Mouse (Mus musculus) heart, postnatal 14 days (tissue): ENCODE measurements around the gene Bcl2. TPM values are rescaled to one million over a fixed set of nuclear protein-coding genes. Genes with fewer than 3 reads are reported as not detected.
"Not testable (repeated sequence)": the region's sequence is repeated elsewhere in the genome, so short reads cannot be mapped to it uniquely, and the experiment has no call there.

Experiments used
- DNase-seq, 2 experiments: peaks; one replicate each; pipeline ENCODE4 v3.0.0; 2021 to 2022
- intact Hi-C: fragments of 180-260 bp; cut with DNase I; formaldehyde crosslinking; loops from one replicate; pipeline ENCODE4 v1.15.1; 2025
- total RNA-seq, 2 experiments: library from RNA; stranded (reverse); gene quantifications; 2 replicates each; pipeline ENCODE4 v1.2.3; 2021

Bcl2 gene
- total RNA-seq, 2 experiments from 2014 or later = 5.6 to 7.0 TPM

DNA sequence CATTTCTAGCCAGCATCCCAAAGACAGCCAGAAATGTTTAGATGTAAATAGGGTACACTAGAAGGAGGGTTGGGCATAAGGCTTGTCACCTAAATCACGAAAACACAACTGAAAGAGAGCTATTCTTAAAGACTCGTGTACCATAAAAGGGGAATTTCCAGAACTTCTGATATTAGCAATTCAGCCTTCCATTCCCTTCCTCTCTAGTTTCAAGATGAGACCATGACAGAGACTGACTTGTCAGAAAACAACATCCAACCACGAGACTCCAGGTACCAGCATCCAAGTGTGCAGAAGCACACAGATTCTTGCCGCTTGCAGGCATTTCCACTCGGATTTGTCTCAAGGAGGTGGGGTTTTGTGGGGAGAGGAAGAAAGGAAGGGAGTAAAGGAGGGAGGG lies 146.6 kb downstream of the Bcl2 start:
- DNase-seq = no peak
- intact Hi-C loops = no loop called here

DNA sequence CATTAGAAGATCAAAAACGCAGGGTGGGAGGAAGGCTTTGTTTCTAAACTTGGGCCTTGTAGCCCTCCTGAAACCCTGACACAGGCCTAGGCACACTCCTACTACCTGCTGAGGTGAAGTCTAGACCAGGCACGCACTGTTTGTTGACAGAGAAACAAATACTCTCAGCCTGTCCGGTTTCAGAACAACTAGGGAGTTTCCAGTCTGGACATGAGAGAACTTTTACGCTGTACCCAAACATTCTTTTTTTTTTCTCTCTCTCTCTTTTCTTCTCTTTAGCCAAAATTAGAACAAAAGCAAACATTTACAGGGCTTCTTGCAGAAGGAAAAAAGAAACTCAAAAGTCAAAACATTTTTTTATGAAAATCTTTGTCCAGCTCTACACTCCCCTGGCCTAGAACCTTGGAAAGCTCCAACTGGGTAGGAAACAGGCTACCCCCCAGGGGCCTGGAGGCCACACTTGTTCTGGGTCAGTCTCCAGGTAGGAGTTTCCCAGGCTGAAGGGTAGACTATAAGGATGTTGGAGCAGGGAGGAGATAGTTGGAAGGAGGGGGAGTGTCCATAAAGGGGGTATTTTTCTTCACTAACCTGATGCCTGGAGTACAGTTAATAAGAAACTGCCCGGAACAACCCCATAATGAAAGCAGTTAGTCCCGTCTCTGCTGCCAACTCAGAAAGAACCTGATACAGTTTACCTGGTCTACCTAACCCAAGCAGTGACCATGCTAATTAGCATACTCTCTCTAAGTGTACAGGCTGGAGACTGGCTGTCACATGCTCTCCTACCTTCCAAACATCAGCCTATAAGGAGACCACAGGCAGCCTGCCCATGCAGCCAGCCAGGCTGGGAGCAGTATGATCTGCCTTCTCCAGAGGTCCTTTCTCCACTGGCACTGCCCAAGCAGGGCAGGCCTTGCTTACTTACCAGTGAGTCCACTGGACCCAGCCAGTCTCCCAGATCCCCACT lies 147.7 kb downstream of the Bcl2 start:
- intact Hi-C loops = no loop called here
- no peak for DNase-seq

DNA sequence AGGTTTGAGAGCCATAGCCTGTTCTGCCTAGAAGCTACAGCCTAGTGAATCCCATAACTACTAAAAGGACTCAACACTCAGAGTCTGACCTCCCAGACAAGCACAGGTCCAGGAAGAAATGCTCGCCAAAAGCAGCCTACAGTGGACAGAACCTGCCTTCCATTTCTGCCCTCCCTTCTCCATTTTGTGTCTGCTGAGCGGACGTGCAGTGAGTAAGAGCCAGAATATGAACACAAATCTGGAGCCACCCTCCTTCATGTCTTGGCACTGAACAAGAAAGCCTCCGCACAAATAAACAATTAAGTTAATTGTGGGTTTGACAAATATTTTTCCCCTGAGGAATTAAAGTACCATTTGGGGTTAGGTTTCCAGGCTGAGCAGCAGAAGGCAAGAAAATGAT lies 148.8 kb downstream of the Bcl2 start:
- intact Hi-C loops = no loop called here
- DNase-seq = no peak

DNA sequence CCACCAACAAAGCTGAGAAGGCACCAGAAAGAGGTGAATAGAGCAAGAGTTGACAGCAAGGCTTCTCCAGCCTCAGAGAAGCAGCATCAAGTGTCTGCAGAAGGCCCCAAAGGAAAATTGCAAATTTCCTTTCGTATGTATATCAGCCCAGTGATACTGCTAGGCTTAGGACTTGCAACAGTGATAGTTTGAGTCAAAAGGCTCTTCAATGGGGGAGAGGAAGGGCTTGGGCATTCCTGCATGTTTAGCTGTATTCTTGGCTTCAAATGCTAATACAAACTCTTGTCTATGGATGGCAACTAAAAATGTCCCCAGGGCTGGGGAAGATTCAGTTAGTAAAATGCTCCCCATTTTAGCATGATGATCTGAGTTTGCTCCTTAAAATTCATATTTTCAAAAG lies 149.6 kb downstream of the Bcl2 start:
- no peak for DNase-seq
- intact Hi-C loops = no loop called here

- intact Hi-C loops = no loop called here
- DNase-seq = no peak
Observed at GRCm38 (mm10) chr1:106562751-106563150, 151.3 kb downstream of the Bcl2 start.

DNA sequence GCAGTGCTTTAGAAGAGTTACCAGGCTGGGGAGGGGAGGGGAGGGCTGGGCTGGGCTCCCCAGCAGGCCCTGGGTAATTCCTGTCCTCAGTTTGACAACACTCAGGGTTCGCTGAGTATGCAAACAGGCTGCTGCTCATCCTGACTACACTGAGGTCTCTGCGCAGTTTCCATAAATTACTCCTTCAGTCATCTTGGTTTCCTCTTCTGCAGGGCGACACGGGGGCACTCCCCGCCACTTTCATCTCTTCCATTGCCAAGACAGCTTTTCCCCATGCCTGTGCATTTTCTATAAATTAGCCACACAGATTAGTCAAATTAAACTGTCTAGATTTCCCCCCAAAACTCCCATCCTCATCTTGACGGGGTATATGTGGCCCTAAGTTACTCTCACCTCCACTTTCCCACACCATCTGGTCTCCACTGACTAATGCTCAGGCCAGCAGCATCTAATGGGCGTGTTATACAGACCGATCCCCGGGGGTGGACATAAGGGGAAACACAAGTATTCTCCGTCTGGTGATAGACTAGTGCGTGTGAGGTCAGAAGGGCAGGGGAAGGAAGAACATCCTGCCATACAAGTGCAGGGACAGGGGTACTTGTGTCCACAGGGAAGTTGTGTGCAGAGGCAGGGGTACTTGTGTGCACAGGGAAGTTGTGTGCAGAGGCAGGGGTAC lies 152.9 kb downstream of the Bcl2 start:
- intact Hi-C loops = no loop called here
- no peak for DNase-seq

GRCm38 (mm10) chr1:106560105-106560504 lies 154.0 kb downstream of the Bcl2 start:
- intact Hi-C loops = no loop called here
- DNase-seq = no peak

GRCm38 (mm10) chr1:106559116-106559605 lies 154.9 kb downstream of the Bcl2 start:
- no peak for DNase-seq
- intact Hi-C loops = no loop called here

GRCm38 (mm10) chr1:106555498-106556168 lies 158.4 kb downstream of the Bcl2 start:
- no peak for DNase-seq
- intact Hi-C loops = no loop called here

DNA sequence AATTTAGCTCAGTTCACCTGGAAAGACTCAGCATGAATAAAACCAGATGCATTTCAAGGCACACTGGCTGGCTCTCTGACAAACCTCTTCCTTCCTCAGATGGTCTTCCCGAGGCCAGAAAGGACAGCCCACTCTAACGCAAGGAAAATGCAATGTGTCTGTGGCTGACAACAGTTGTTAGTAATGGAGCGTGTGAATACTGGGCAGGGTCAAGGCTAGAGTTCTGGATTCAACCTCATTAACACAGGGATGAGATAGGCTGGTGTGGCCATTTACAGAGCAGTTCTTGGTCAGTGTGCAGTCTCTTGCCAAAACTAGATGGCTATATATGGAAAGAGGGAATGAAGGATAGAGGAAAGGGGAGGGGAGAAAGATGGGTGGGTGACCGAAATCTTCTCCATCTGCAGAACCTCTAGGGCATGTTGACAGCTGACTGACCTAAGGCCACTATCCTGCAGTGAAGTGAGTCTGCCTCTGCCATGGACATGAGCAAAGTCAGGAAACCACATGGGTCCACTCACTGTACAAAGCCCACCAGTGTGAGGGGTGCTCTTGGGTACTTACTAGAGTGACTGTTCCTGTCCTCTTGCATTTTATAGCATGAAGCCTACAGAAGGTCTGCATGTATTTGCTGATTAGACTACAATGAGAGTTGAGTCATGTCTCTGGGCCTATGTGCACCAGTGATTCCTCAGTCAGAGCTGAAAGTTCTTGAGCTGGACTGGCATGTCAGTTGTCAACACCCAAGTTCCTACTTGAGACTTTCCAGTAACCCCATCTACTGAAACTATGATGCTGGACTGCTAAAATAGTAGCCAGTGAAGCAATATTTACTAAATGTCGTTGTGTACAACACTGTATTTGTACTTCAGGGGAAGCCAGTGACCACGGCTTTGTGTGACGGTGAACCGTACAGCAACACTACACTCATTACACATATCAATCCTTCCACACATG lies 159.9 kb downstream of the Bcl2 start:
- no peak for DNase-seq
- intact Hi-C loops = no loop called here

DNA sequence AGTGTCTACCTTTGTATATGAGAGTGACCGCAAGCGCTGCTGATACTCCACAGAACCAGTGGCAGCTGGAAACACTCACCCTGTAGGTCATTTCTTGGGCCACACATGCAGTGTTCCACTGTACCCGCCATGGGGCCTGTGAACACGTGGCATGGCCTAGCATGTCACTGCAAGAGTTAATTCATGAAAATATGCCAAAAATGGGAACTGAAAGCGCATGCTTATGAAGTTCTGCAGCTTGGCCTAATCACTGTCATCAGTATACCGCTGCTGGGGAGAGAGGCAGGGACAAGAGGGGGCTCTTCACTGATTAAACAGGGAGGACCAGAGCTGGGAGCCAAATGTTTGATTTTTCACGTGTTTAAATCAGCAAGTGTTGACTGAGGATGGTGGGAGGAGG lies 161.2 kb downstream of the Bcl2 start:
- no peak for DNase-seq
- intact Hi-C loops = no loop called here

- intact Hi-C loops = no loop called here
- no peak for DNase-seq
Observed at GRCm38 (mm10) chr1:106550580-106550979, 163.5 kb downstream of the Bcl2 start.

DNA sequence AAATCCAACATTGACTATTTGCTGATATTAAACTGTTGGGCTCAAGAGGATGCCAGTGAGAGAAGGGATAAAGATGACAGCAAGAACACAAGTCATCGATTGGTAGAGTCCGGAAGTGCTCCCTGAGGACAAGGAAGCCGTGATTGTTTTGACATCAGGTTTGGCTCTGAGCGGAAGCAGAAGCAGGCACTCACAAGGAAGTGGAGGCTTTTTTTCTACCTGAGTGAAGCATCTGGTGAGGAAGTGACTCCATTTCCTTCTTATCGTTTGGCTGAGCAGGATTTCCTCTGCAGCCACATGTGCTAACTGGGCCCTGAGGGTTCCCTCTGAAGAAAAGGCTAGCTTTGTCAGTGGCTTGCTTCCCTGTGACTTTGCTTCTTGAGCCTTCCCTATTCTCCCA lies 165.0 kb downstream of the Bcl2 start:
- intact Hi-C loops = loop anchor here (5.0 kb wide), 3 partner anchors 78 to 268 kb away; no protein-coding TSS in a partner anchor
- DNase-seq = no peak

DNA sequence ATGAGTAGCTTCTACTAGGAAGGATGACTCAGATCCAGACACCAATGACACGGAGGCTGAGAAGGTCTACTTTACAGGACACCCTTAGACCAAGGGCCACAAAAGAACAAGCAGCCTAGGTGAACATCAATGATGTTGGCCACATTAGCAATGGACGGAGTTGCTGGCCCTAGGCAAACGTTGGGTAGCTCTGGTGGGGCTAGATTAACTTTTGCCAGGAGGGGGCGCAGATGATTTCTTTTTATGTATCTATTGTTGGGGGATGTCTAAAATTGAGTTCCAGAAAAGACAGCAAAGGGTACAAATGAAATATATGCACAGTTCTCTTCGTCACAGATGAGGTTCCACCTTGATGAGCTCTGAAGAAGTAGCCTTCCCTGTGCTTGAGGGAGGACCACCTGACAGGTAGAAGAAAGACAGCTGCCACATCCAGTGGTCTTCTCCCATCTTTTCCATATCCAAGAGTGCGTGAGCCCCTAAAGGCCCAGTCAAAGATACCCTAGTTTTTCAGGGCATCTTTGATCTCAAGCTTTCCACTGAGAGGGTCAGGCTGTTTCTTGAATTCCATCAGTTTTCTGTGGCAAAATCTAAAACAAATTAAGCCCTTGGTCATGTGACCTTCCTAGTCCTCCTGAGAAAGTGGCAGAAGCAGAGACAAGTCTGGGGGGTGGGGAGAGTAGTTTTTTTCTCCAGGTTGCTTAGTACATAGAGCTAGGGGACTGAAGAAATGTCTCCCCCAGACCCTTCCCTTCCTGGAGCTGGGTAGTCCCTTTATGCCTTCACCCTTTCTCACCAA lies 169.1 kb downstream of the Bcl2 start:
- intact Hi-C loops = loop anchor here (5.0 kb wide), 3 partner anchors 82 to 272 kb away; no protein-coding TSS in a partner anchor
- DNase-seq = peak; percentile 68 to 78

GRCm38 (mm10) chr1:106542731-106543130 lies 171.3 kb downstream of the Bcl2 start:
- peak; percentile 56 to 68 for DNase-seq
- intact Hi-C loops = loop anchor here (1.0 kb wide), 1 partner anchor 175 kb away; no protein-coding TSS in a partner anchor

GRCm38 (mm10) chr1:106541851-106542250 lies 172.2 kb downstream of the Bcl2 start:
- no peak for DNase-seq
- intact Hi-C loops = no loop called here

- intact Hi-C loops = no loop called here
- no peak for DNase-seq
Observed at GRCm38 (mm10) chr1:106540130-106540529, 173.9 kb downstream of the Bcl2 start.

DNA sequence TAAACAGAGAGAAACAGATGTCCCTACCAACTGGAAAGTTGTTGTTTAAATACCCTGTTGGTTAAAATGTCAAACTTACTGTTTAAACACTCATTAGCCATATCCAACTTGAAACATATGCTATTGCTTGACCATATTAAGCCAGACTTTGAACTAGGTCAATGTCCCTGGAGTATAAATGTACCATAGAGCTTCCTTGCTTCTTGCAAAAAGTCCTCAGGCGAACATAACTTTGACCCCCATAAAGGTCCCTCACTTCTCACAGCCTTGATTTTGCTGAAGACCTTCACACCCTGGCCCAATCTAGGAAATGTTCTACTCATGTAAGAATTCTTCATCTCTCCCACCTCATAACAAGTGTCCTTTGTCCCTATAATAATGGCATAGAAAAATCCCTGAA lies 175.0 kb downstream of the Bcl2 start:
- intact Hi-C loops = no loop called here
- no peak for DNase-seq

DNA sequence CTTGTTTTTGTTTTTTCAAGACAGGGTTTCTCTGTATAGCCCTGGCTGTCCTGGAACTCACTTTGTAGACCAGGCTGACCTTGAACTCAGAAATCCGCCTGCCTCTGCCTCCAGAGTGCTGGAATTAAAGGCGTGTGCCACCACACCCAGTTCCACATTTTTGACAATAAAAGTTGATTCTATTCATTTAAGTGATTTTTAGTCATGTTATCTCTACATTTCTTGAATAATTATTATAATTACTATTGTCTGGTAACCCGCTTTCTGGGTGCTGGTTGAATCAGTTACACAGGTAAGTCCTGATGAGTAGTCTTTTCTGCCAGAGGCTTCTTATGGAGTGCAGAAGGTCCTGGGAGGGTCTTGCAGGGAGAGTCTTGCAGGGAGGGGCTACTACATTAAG lies 179.2 kb downstream of the Bcl2 start:
- not testable (repeated sequence) for DNase-seq

More for the DNA sequence above, 179.2 kb downstream of the Bcl2 start:
- intact Hi-C loops = not testable (repeated sequence)
